Mouse (Mus musculus) hindbrain, embryonic 11.5 days (tissue): ENCODE results near the gene Rufy3. TPM values are rescaled to one million over a fixed set of nuclear protein-coding genes. Genes with fewer than 3 reads are reported as not detected.

Experiments used
- ATAC-seq: fragments of 200-750 bp; cut with Nextera tagmentation; 2 replicates; pipeline ENCODE4 v1.8.0; 2017; ENCODE audit warnings: mild to moderate bottlenecking, moderate TSS enrichment, moderate library complexity; ENCODE audit not compliant: low FRiP score
- DNase-seq: peaks from one replicate; pipeline ENCODE4 v3.0.0-alpha.2; 2015; ENCODE audit warnings: low spot score
- H3K27ac ChIP-seq: fragments of 300-500 bp; sonication (generic); 2 replicates; pipeline ENCODE4 v1.5.1; 2014; ENCODE audit warnings: mild to moderate bottlenecking, low read depth, low read length
- H3K27me3 ChIP-seq: fragments of 300-500 bp; sonication (generic); 2 replicates; pipeline ENCODE4 v1.6.1; 2014; ENCODE audit warnings: mild to moderate bottlenecking, low read length, moderate library complexity, mixed read lengths; ENCODE audit not compliant: control insufficient read depth, insufficient read depth
- H3K36me3 ChIP-seq: fragments of 300-500 bp; sonication (generic); 2 replicates; pipeline ENCODE4 v1.6.1; 2014; ENCODE audit warnings: mild to moderate bottlenecking, low read length, moderate library complexity, mixed read lengths; ENCODE audit not compliant: control insufficient read depth, insufficient read depth
- H3K4me1 ChIP-seq: fragments of 300-500 bp; sonication (generic); replicated peaks from 2 replicates; pipeline ENCODE4 v1.6.1; 2014; ENCODE audit warnings: low read length, mixed read lengths; ENCODE audit not compliant: control insufficient read depth, insufficient read depth
- H3K4me2 ChIP-seq: fragments of 300-500 bp; sonication (generic); replicated peaks from 2 replicates; pipeline ENCODE4 v1.6.1; 2014; ENCODE audit warnings: mild to moderate bottlenecking, low read depth, low read length
- H3K4me3 ChIP-seq: fragments of 300-500 bp; sonication (generic); 2 replicates; pipeline ENCODE4 v1.5.1; 2014; ENCODE audit warnings: low read depth, low read length
- H3K9ac ChIP-seq: fragments of 300-500 bp; sonication (generic); 2 replicates; pipeline ENCODE4 v1.6.1; 2014; ENCODE audit warnings: low read depth, low read length
- H3K9me3 ChIP-seq: fragments of 300-500 bp; sonication (generic); 2 replicates; pipeline ENCODE4 v1.6.1; 2016; ENCODE audit warnings: low read length; ENCODE audit not compliant: control insufficient read depth
- WGBS: fragments of 180-500 bp; shearing (Covaris S2); extraction: QIAGEN DNeasy Blood & Tissue Kit; methylation state at CpG from one replicate; pipeline ENCODE4 v1.1.7; 2014; 5-methylcytosine and 5-hydroxymethylcytosine counted together
- polyA plus RNA-seq: library from polyadenylated mRNA; unstranded; fragments of >200 nt; fragmentation: Nextera tagmentation; extraction: Ambion mirVana; gene quantifications from 2 replicates; pipeline ENCODE4 v1.2.1, GENCODE M21; 2014

The Rufy3 gene
- polyA plus RNA-seq, 1 experiment from 2014 or later = 180 TPM

GRCm38 (mm10) chr5:88604046-88604445 is 39.2 kb downstream of the Rufy3 start:
- WGBS = 92% methylated on average over 3 of the region's 3 CpGs
- Histone ChIP-seq H3K27me3 (no peaks in the 10 kb centered on the region), H3K27ac (no peak overlapping the region), H3K36me3 (no peaks in the 10 kb centered on the region), H3K4me2 (no peak overlapping the region), H3K9ac (no peak overlapping the region), H3K4me3 (no peak overlapping the region), H3K4me1 (no peaks in the 10 kb centered on the region), H3K9me3 (no peaks in the 10 kb centered on the region)
- ATAC-seq (no peak), DNase-seq (no peak)

DNA sequence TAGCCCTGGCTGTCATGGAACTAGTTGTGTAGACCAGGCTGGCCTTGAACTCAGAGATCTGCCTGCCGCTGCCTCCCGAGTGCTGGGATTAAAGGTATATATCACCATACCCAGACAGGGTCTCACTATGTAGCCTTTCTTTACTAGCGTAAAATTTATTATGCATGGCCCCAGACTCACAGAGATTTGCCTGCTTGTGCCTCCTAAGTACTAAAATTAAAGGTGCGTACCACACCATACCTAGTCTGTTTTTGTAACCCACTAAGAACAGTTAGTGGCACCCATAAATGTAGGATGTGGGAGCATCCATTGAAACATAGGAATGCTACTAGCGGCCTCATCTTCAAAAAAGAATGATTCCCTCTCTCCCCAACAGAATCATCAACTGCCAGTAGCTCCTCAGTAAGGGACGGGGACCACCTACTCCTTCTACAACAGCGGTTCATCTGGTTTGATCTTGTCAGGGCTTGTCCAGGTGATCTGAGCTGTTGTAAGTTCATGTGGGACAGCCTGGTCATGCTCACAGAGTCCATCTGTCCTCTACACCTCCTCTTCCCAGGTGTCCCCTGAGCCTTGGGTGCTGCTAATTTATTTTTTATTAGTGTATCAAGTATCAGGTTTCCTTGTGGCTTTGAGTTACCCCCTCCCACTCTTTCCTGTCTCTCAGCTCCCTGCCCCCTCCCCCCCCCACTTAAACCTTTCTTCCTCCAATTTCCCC is 40.0 kb downstream of the Rufy3 start:
- Histone ChIP-seq H3K36me3 (no peaks in the 10 kb centered on the region), H3K9ac (no peak overlapping the region), H3K4me2 (no peak overlapping the region), H3K27ac (no peak overlapping the region), H3K27me3 (no peaks in the 10 kb centered on the region), H3K4me3 (no peak overlapping the region), H3K9me3 (no peaks in the 10 kb centered on the region), H3K4me1 (no peaks in the 10 kb centered on the region)
- DNase-seq (no peak), ATAC-seq (no peak)
- 92% methylated on average over 7 of the region's 7 CpGs for WGBS

DNA sequence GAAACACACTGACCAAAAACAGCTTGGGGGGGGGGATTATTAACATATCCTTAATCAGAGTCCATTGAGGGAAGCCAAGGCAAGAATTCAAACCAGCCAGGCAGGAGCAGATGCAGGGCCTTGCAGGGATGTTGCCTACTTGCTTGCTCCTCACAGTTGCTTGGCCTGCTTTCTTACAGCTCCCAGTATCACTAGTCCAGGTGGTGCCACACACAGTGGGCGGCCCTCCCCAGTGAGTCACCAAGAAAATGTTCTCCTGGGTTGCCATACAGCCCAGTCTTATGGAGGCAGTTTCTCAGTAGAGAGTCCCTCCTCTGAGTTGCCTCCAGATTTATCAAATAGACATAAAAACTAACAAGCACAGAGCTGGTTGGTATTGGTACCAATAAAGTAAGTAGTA is 49.3 kb downstream of the Rufy3 start:
- Histone ChIP-seq H3K9me3 (no peaks in the 10 kb centered on the region), H3K4me3 (no peak overlapping the region), H3K4me1 (no peaks in the 10 kb centered on the region), H3K36me3 (no peaks in the 10 kb centered on the region), H3K27ac (no peak overlapping the region), H3K27me3 (no peaks in the 10 kb centered on the region), H3K4me2 (no peak overlapping the region), H3K9ac (no peak overlapping the region)
- ATAC-seq (no peak), DNase-seq (no peak)
- 94% methylated on average over 1 of the region's 1 CpGs for WGBS

- H3K4me1 ChIP-seq = no peaks in the 10 kb centered on the region
- no peak overlapping the region for H3K4me3 ChIP-seq
- no peak overlapping the region for H3K27ac ChIP-seq
- no peaks in the 10 kb centered on the region for H3K9me3 ChIP-seq
- peaks cover 7% of the 10 kb centered on the region; the same call in 1 of the 2 replicates for H3K36me3 ChIP-seq
- no peak overlapping the region for H3K4me2 ChIP-seq
- WGBS = 93% methylated on average over 4 of the region's 4 CpGs
- H3K9ac ChIP-seq = no peak overlapping the region
- no peaks in the 10 kb centered on the region for H3K27me3 ChIP-seq
- DNase-seq = no peak
- ATAC-seq = no peak
Measured at GRCm38 (mm10) chr5:88616988-88617387, 52.1 kb downstream of the Rufy3 start.

GRCm38 (mm10) chr5:88627545-88627944 is 62.7 kb downstream of the Rufy3 start:
- WGBS = 92% methylated on average over 4 of the region's 4 CpGs
- Histone ChIP-seq H3K4me3 (no peak overlapping the region), H3K36me3 (no peaks in the 10 kb centered on the region), H3K9me3 (no peaks in the 10 kb centered on the region), H3K27me3 (no peaks in the 10 kb centered on the region), H3K9ac (no peak overlapping the region), H3K4me1 (no peaks in the 10 kb centered on the region), H3K4me2 (no peak overlapping the region), H3K27ac (no peak overlapping the region)
- DNase-seq = no peak
- no peak for ATAC-seq

GRCm38 (mm10) chr5:88629125-88629524 is 64.3 kb downstream of the Rufy3 start:
- Histone ChIP-seq H3K4me2 (no peak overlapping the region), H3K9ac (no peak overlapping the region), H3K4me3 (no peak overlapping the region), H3K4me1 (no peaks in the 10 kb centered on the region), H3K9me3 (no peaks in the 10 kb centered on the region), H3K36me3 (no peaks in the 10 kb centered on the region), H3K27me3 (no peaks in the 10 kb centered on the region), H3K27ac (no peak overlapping the region)
- ATAC-seq (no peak), DNase-seq (no peak)
- 76% methylated on average over 11 of the region's 11 CpGs for WGBS

GRCm38 (mm10) chr5:88629987-88630386 is 65.1 kb downstream of the Rufy3 start:
- ATAC-seq = no peak
- 0 out of 2 replicates have a peak, but pooled peaks cover under 1% of the 10 kb centered on the region for H3K36me3 ChIP-seq
- WGBS = 93% methylated on average over 8 of the region's 8 CpGs

GRCm38 (mm10) chr5:88630883-88631282 is 66.0 kb downstream of the Rufy3 start:
- no peaks in the 10 kb centered on the region for H3K9me3 ChIP-seq
- H3K4me1 ChIP-seq = no peaks in the 10 kb centered on the region
- H3K4me3 ChIP-seq = no peak overlapping the region
- no peaks in the 10 kb centered on the region for H3K27me3 ChIP-seq
- 75% methylated on average over 3 of the region's 3 CpGs for WGBS
- no peak overlapping the region for H3K27ac ChIP-seq
- DNase-seq = no peak
- H3K4me2 ChIP-seq = no peak overlapping the region
- H3K9ac ChIP-seq = no peak overlapping the region
- 0 out of 2 replicates have a peak, but pooled peaks cover 2% of the 10 kb centered on the region for H3K36me3 ChIP-seq
- no peak for ATAC-seq

More at GRCm38 (mm10) chr5:88629987-88630386, 65.1 kb downstream of the Rufy3 start:
- H3K4me2 ChIP-seq = no peak overlapping the region
- no peak overlapping the region for H3K9ac ChIP-seq
- H3K9me3 ChIP-seq = no peaks in the 10 kb centered on the region
- no peak overlapping the region for H3K4me3 ChIP-seq
- H3K4me1 ChIP-seq = no peaks in the 10 kb centered on the region
- DNase-seq = no peak
- H3K27ac ChIP-seq = no peak overlapping the region
- no peaks in the 10 kb centered on the region for H3K27me3 ChIP-seq

- H3K9ac ChIP-seq = no peak overlapping the region
- no peaks in the 10 kb centered on the region for H3K27me3 ChIP-seq
- no peaks in the 10 kb centered on the region for H3K4me1 ChIP-seq
- H3K36me3 ChIP-seq = 0 out of 2 replicates have a peak, but pooled peaks cover 2% of the 10 kb centered on the region
- H3K4me2 ChIP-seq = no peak overlapping the region
- H3K4me3 ChIP-seq = no peak overlapping the region
- no peaks in the 10 kb centered on the region for H3K9me3 ChIP-seq
- no peak for ATAC-seq
- WGBS = 88% methylated on average over 5 of the region's 5 CpGs
- no peak for DNase-seq
- H3K27ac ChIP-seq = no peak overlapping the region
Measured at GRCm38 (mm10) chr5:88631545-88631944, 66.7 kb downstream of the Rufy3 start.
